Mouse (Mus musculus): ENCODE results near the gene Plxdc2.

Plxdc2 gene

DNA sequence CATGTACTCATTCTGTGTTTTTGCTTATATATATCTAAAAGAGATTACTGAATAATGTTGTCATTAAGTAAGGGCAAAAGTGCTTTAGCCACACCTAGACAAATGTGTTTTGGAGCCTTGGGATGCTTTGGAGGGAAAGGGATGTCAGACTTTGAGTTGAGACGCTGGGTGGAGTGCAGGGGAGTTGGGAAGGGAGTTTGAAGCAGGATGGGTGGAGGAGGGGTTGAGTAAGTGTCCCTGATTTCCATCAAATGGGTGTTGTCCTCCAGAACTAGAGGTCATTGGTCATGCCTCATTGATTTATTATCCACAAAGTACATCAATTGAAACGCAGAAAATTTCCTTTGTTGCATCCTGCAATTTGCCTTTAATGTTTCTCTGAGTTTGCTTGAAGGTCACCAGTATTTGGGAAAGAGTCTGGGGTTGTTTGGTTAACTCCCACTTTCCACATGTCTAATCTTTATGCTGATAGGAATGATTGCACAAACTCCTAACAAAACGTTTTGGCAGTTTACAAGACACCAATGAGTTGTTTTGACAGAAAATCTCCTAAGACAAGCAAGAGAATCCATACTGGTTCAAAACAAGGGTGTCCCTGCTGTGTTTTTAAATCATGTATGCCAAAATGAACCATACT is 58.4 kb downstream of the Plxdc2 start:
- DNase-seq (ENCODE audit: inconsistent ontology term) = no peak

DNA sequence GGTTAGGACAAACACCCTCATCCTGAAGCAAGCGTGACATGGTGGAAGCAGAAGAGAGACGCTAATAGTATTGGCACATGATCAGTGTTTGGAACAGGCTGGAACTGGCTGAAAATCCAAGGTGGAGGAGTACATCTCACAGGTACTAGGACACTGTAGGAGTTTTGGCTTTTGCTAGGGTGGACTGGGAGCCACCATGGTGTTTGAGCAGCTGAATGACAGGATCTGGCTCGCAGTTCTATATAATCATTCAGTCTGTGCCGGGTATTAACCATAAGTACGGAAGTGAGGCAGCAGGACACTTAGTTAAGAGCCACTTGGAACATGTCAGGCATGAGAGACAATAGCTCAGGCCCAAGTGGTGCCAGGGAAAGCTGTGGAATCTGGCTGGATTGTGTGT is 82.9 kb downstream of the Plxdc2 start:
- DNase-seq (ENCODE audit: inconsistent ontology term) = no peak

DNA sequence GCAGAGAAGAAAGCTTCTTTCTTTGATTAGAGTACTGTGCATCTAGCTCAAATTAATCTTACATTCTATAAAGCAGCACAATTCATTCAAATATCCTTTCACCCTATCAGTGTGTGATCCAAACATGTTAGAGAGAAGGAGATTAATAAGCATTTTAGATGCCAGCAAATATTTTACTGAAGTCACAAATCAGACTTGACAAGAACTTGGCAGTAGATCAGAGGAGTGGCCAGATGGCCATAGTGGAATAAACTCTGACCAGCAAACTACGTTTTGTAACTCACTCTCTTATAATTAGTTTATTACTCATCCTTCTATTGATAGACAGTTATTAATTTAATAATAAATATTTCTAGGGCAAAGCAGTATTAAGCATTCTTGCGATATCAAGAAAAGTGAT is 86.5 kb downstream of the Plxdc2 start:
- peak; percentile 84 for DNase-seq (ENCODE audit: inconsistent ontology term)

DNA sequence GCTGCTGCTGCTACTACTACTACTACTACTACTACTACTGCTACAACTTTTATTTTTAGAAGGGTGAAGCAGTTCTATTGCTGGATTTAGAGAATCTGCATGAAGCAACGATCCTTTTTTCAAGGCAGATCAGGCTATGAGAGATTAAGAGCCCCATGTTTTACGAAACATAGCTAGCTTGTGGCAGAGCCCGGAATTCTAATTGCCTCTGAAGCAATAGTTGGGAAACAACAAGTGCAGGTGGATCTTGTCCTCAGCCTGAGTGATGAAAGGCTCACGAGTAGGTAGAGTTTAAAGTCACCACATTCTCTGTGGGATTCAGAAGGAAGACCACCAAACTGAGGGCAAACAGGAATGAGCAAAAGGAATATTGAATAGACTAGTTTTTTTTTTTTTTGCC is 91.8 kb downstream of the Plxdc2 start:
- DNase-seq (ENCODE audit: inconsistent ontology term) = no peak

DNA sequence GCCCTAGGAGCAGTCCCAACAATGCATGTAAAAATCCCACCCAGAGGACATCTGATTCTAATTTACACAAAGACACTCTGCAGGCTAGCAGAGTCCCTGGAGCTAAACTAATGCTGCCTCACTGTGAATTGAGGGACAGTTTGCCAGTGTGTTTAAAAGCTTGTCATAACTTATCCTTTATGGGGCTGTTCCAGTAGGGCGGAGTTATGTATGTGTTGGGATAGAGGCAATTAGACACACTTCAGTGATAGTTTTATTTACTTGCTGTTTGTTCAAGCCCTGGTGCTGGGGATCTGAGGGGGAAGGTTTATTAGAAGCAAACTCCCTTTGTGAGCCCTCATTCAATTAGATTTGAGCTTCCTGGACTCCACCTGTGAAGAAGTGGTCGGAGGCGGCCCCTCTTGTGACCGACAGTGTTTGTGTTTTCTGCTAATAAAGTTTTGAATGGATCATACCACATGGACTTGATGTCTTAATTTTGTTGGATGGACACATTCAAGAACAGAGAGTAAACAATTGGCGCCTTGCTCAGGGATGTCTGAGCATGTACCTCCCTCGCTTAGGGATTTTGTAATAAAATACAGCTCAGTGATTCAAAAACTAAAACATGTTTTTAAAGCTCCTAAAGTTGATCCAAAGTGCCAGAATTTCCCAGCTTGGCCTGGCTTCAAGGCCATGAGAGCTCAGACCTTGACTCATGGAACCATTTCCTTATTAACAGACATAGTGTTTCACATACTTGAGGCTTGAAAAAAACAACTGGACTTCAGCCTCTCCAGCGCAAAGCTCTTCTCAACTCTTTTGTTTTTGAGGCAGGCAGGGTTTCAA is 94.9 kb downstream of the Plxdc2 start:
- DNase-seq (ENCODE audit: inconsistent ontology term) = peak; percentile 72

DNA sequence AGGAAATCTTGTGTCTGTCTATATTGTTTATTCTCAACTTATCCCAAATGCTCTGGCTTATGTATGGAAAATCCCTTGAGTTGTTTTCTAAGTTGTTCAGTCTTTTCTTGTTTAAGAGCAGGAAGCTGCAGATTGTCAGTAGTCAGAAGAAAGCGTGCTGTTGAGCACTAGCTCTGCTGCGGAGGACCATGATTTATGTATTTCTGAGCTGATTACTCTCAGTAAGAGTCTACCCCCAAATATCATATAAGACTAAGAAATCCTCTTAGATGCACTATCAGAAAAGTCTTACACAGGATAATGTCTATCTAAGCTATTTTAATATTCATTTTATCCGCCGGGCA is 95.5 kb downstream of the Plxdc2 start:
- DNase-seq (ENCODE audit: inconsistent ontology term) = peak; percentile 69

DNA sequence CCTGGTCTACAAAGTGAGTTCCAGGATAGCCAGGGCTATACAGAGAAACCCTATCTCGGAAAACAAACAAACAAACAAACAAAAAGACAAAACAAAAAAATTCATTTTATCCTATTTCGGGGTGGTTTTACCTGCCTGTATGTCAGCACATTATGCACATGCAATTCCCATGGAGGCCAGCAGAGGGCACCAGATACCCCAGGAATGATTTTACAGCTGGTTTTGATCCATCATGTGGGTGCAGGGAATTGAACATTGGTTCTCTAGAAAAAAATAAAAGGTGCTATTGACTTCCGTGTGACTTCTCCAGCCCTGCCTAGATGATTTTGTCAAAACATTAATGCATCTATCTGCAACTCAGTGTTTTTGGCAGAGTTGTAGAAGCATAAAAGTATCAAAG is 96.0 kb downstream of the Plxdc2 start:
- no peak for DNase-seq (ENCODE audit: inconsistent ontology term)

DNA sequence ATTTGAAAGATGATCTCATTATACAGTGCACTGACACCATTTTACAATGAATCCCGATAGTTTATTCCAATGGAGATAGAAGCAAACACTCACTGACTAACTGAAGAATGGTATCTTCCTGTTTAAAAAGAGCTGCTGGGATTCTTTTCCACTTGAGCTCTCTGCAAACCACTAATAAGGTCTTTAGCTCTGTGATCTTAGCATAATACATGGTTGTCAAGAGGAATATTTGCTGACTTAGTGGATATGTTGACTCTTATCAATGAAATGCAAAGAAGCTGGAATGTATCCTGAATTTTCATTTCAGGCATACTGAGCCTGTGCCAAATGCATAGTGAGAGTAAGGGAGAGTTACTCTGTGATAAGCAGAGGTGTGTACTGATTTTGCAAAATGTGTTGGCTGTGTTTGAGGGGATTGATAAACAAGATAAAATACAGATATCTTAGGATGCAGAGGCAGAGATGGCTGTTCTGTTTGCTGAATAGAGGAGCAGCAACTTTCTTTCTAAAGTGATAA is 100.2 kb downstream of the Plxdc2 start:
- DNase-seq (ENCODE audit: inconsistent ontology term) = peak; percentile 95

DNA sequence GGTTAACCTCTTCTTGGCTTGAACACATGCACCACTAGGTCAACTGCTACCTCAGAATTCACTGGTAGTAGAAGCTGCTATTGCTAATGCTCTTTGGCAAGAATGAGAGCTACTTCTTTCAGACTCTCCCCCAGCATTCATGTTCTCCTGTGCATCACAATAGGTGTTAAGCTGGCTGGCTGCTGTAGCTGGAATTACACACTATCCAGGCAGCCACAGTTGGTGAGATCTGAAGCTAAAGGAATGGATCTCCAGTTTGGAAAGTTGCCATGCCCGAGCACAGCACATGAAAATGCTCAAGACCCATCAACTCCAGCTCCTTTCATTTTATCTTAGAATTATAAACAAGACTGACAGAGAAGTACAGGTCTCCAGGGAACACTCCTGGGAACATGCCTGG is 103.4 kb downstream of the Plxdc2 start:
- DNase-seq (ENCODE audit: inconsistent ontology term) = peak; percentile 55

DNA sequence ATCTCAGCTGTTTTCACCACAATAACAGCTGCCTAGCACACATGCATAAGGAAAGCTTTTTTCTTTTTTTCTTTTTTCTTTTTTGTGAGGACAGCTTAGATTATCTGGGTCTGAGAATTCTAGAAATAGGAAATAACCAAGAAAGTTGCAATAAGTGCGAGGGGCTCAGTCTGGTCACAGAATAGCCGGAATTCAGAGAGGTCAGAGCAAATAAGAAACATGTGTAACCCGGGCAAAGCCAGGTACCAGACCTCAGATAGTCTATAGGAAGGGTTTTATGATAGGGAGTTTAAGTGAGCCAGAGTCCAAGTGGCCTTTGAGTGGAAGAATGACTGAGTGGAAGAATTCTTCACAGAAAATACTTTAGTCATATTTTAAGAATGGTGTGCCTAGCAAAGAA is 114.0 kb downstream of the Plxdc2 start:
- DNase-seq (ENCODE audit: inconsistent ontology term) = no peak

DNA sequence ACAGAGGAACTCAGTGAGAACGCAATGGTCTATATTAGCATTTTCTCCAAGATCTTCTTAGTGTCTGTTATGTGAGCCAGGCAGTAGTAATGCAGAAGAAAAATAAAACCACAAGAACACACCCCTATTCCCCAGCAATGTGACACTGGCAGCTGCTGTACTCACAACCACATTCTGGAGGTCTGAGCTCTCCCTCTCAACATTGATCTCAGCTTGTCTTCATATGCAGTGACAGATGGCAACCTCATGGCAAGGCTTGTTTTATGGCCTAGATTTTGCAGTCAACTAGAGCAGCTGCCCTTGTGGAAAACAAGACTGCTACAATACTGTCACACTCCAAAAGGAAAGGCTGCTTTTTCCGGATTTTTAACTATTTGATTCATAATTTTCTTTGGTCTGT is 127.8 kb downstream of the Plxdc2 start:
- DNase-seq (ENCODE audit: inconsistent ontology term) = peak; percentile 26

DNA sequence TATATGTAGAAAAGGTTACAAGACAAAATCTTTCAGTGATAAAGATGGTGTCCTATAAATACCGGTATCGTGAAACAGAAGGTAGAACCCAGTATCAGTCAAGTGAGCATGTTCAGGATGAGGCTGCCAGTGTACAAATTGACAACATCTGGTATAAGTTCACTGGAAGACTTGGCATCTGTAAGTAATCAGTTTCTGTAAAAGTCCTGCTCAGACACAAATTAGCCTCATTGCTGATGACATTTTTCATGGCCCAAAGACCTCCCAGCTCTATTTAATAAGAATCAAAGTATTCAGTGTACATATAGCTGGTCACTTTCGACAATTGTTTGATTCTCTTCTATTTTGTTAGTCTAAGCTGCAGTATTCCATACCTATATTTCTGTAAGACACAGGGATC is 129.9 kb downstream of the Plxdc2 start:
- DNase-seq (ENCODE audit: inconsistent ontology term) = no peak

DNA sequence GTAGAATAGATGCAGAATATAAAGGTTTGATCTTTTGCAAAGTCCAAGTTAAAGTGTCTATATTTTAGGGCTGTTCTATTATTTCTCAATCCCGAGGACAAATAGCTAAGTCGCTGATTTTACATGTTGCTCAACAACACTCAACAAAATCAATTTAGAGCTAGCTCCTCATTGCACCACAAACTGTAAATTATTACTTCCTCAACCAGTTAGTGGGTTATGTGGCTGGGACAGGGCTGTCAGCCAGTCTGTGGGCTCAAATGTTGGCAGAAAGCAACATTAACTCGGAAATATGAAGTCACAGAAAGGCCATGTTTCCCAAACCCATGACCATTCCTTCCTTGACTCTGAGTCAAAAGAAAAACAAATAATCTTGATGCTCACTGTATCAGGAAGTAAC is 135.1 kb downstream of the Plxdc2 start:
- DNase-seq (ENCODE audit: inconsistent ontology term) = peak; percentile 36

DNA sequence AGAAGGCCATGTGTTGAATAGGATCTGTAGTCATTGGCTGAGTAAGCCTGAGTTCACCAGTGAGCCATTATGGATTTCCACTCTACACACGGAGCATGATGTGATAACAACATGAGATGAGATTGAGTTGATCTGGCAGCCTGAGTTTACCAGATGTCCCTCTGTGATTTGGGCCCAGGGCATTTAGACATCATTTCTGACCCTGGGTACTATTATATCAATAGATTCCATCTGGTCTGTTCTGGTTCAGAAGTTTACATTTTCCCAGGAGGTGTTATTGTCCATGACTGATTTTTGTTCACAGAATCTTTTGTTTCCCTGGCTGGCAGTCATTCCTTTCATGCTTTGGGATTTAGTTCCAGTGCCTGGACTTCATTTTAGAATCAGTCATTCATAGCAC is 146.7 kb downstream of the Plxdc2 start:
- DNase-seq (ENCODE audit: inconsistent ontology term) = peak; percentile 85

DNA sequence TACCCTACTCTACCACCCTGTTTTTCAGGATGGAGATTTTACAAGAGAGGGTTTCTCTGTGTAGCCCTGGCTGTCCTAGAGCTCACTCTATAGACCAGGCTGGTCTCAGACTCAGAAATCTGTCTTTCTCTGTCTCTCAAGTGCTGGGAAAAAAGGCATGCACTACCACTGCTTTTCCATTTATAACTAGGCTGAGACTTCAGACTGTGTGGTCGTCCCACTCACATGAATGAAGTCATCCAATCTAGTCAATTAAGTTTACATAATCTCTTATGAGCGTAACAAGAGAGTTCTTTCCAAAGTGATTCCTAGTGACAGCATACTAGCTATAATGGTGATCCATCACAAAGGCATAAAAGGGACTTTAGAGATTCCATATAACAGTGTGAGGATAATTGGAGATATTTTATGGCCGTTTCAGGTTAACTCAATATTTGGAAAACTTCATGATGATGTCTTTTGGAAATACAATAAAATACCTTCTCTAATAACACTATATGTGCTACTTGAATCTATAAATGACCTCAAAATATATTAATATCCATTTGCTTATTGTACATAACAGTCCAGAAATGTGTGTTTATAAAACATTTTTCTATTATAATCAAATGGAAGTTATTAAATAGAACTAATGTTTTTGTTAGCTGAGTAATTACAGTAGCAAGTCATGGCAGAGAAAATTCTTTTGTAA is 151.6 kb downstream of the Plxdc2 start:
- DNase-seq (ENCODE audit: inconsistent ontology term) = peak; percentile 60

DNA sequence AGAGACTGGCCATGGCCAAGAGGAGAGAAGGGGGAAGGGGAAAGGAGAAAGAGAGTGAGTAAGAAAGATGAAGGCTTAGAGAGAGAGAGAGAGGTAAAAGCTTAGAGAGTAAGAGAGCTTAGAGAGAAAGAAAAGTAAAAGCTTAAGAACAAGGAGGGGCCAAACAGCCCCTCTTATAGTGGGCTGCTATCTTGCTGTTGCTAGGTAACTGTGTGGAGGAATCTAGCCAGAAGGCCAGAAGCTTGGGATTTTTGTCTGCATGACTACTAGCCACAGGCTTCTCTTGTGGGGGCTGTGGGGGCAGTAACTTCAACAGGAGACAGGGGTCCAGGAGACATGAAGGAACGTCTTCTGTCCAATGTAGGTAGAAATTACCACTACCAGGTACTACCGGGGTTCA is 162.0 kb downstream of the Plxdc2 start:
- DNase-seq (ENCODE audit: inconsistent ontology term) = peak; percentile 41

DNA sequence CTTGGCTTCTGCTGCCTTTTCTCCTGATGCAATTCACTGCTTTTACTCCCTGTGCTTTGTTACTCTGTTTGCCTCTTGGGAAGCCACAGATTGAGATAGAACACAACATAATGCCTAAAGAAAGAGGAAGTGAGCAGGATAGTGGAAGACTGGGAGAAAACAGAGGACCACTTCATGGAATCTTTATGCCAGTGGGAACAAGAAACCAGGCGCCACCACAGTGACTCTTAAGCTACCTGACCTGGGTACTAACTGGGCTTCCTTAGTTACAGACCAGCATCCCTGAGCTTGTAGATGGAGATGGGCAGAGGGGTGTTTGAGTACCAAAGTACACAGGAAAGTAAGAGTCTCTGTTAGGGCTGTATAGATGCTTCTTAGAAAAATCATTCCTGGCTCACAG is 167.3 kb downstream of the Plxdc2 start:
- DNase-seq (ENCODE audit: inconsistent ontology term) = no peak

DNA sequence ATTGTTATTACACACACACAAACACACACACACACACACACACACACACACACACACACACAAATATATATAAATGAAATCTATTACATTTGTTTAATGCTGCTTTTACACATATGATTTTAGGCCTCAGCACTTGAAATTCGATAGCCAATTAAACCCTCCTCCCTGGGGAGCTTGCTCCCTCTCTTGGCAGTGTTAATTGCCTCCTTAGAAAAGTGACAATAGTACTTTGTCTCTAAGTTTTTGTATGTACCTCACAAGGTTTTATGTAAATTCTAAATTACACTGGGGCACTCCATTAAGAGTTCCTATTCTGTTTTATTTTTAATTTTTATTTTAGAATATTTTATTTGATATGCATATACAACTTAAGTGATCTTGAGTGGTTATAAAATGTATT is 176.1 kb downstream of the Plxdc2 start:
- DNase-seq (ENCODE audit: inconsistent ontology term) = no peak

DNA sequence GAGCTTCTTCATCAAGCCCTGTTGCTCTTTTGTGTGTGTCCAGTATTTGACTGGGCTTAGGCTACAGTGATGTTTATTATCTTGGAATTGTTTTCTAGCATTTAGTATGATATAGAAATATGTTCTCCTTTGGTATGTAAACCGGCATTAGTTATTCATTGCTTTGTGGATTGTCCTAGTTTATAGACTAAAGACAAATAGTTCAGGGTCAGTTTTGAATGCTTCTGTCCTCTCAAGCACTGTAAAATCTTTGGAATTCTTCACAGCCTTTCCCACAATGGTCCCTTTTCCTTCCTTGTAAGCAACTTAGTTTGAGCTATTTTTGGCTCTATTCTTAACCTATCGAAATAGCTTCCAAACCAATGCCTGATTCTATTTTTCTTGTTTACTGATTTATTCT is 178.5 kb downstream of the Plxdc2 start:
- DNase-seq (ENCODE audit: inconsistent ontology term) = peak; percentile 53

DNA sequence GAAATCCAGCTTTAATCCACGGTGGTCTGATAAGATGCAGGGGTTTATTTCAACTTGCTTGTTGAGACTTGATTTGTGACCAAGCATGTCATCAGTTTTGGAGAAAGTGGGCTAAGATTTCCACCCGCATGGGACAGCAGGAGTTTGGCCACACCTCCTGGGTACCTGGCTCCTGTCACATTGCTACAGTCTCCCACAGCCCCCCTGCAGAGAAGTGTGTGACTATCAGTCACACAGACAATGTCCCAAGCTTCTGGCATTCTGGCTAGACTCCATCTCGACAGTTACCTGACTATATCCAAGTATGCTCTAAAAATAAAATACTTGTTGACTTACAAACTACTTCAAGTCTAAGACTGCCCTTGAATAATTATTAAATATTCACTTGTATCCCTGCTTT is 185.1 kb downstream of the Plxdc2 start:
- DNase-seq (ENCODE audit: inconsistent ontology term) = no peak

DNA sequence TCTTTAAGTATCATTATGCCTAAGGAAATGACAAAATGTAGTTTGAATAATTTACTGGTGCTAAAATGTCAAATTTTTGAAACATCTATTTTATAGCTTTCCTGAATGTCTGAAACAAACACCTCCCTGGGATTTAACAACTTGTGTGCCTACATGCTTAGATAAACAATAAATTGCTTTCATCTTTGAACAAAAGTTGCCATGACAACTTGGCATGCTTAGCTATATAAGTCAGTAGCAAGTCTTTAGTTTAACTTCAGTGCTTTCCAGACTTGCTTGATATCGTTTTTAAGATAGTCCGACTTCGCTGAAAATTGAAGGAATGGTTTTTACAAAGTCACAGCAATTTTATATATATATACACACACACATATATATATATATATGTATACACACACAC is 189.1 kb downstream of the Plxdc2 start:
- DNase-seq (ENCODE audit: inconsistent ontology term) = peak; percentile 23

DNA sequence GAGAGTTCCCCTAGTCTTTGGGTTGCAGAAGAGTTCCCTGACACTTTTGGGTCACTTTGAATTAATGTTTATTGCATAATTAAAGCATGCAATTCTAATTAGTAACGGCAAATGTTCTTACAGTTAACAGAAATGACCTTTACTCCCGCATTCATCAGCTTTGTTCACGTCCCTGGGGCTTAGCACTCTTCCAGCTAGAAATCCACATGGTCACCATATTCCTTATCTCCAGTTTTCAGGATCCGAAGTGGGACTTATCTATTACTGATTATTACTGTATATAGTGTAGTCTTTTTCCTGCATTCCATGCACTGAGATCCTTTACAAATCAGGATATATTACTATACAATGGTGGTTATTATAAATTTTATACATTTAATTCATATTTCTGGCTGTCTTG is 203.2 kb downstream of the Plxdc2 start:
- no peak for DNase-seq (ENCODE audit: inconsistent ontology term)

DNA sequence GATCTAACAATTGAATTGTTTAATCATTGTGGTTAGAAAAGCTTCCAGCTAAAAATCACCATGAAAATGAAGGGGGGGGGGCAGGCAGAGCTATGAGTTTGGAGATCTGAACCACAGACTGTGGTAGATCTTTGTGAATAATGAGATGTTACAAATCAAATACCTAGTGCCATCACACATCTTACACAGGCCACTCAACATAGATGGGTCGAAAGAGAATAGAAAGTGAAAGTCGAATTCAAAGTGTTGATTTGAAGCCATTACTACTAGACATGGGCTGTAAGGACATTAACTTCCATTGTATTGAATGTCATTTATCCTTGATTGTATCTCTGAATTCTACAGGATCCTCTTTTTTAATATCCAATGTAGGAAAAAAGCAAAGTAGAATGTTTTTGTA is 212.2 kb downstream of the Plxdc2 start:
- peak; percentile 59 for DNase-seq (ENCODE audit: inconsistent ontology term)
